Mouse (Mus musculus) neural tube, embryonic 14.5 days (tissue): ENCODE measurements at regions not wholly inside any gene's neighbourhood (a gene's known extent, or its start where the extent isn't known, plus 50 kb on each side); places are given as distances from the start of the nearest gene placed in this dataset.

Source experiments
- ATAC-seq: fragments of 200-750 bp; cut with Nextera tagmentation; 2 replicates; pipeline ENCODE4 v1.8.0; 2017; ENCODE audit warnings: low read depth, mild to moderate bottlenecking, moderate TSS enrichment, moderate library complexity
- H3K27ac ChIP-seq: fragments of 300-500 bp; sonication (generic); 2 replicates; pipeline ENCODE4 v1.5.1; 2014; ENCODE audit warnings: low read depth, mild to moderate bottlenecking, control low read depth, low read length, moderate library complexity, mixed read lengths
- H3K27me3 ChIP-seq: fragments of 300-500 bp; sonication (generic); 2 replicates; pipeline ENCODE4 v1.6.1; 2014; ENCODE audit warnings: low read length; ENCODE audit not compliant: control insufficient read depth, insufficient read depth
- H3K36me3 ChIP-seq: fragments of 300-500 bp; sonication (generic); 2 replicates; pipeline ENCODE4 v1.6.1; 2014; ENCODE audit warnings: low read length, mixed read lengths; ENCODE audit not compliant: control insufficient read depth, insufficient read depth
- H3K4me1 ChIP-seq: fragments of 300-500 bp; sonication (generic); 2 replicates; pipeline ENCODE4 v1.6.1; 2014; ENCODE audit warnings: low read length; ENCODE audit not compliant: control insufficient read depth, insufficient read depth
- H3K4me2 ChIP-seq: fragments of 300-500 bp; sonication (generic); 2 replicates; pipeline ENCODE4 v1.6.1; 2014; ENCODE audit warnings: mild to moderate bottlenecking, low read depth, low read length, control low read depth
- H3K4me3 ChIP-seq: fragments of 300-500 bp; sonication (generic); 2 replicates; pipeline ENCODE4 v1.5.1; 2014; ENCODE audit warnings: low read depth, low read length, control low read depth, mixed read lengths
- H3K9ac ChIP-seq: fragments of 300-500 bp; sonication (generic); replicated peaks from 2 replicates; pipeline ENCODE4 v1.6.1; 2014; ENCODE audit warnings: low read depth, mild to moderate bottlenecking, control low read depth, low read length, mixed read lengths
- H3K9me3 ChIP-seq: fragments of 300-500 bp; sonication (generic); 2 replicates; pipeline ENCODE4 v1.6.1; 2016; ENCODE audit warnings: low read length; ENCODE audit not compliant: control insufficient read depth
- WGBS: fragments of 180-500 bp; shearing (Covaris S2); extraction: QIAGEN DNeasy Blood & Tissue Kit; methylation state at CpG from one replicate; pipeline ENCODE4 v1.1.7; 2014; 5-methylcytosine and 5-hydroxymethylcytosine counted together

DNA sequence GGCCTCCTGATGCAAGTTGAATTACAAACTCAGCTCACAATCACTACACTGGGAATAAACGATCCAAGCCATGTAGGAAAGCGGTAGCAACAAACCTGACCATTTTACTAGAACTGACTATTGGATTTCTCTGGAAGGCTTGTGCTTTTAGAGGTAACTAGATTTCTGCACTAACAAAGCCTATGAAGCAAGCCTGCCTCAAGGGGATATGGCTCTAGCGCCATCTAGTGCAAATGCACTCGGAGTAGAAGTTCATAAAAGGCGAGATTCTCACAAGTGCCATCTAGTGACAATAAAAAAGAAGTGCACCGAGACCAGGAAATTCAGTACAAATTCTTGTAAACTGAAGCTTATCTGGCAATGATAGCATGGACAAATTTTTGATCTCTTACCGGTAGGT, 364.9 kb upstream of the Fmr1 start:
- no peaks in the 10 kb centered on the region for H3K9me3 ChIP-seq
- H3K4me1 ChIP-seq = no peaks in the 10 kb centered on the region
- ATAC-seq = peak; percentile 86
- no peak overlapping the region for H3K27ac ChIP-seq
- no peak overlapping the region for H3K9ac ChIP-seq
- no peaks in the 10 kb centered on the region for H3K27me3 ChIP-seq
- WGBS = 14% methylated on average over 7 of the region's 7 CpGs
- no peak overlapping the region for H3K4me3 ChIP-seq
- H3K4me2 ChIP-seq = no peak overlapping the region
- no peaks in the 10 kb centered on the region for H3K36me3 ChIP-seq
